Mouse (Mus musculus): ENCODE data around the gene Vmn2r10.
"Not testable (repeated sequence)": the region's sequence is repeated elsewhere in the genome, so short reads cannot be mapped to it uniquely, and the experiment has no call there.

Vmn2r10 gene

GRCm38 (mm10) chr5:109006427-109006826 is at the start of gene Vmn2r10:
Vmn2r10 (minus strand) TSS chr5:109006527.
- not testable (repeated sequence) for DNase-seq (ENCODE audit: low spot score)

DNA sequence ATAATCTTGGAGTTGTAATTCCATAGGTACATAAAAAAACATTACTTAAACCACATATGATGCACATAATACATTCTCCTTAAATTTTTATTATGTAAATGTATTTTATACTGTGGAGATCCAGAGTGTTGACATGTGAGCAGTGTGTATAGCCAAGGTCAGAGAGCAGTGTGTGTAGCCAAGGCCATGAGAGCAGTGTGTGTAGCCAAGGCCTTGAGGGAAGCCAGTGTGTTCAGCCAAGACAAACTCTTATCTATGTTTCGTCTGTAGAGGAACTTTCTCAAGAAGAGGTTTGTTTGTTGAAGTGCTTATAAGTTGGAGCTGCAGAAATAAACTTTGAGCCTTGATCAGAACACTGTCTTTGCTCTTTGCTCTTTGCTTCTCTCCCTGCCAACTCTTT is 49.0 kb upstream of the Vmn2r10 start:
- DNase-seq (ENCODE audit: low spot score) = no peak

- DNase-seq (ENCODE audit: low spot score) = no peak
Measured at GRCm38 (mm10) chr5:109032591-109032990, 26.3 kb upstream of the Vmn2r10 start.

GRCm38 (mm10) chr5:108988924-108989323 is 17.4 kb downstream of the Vmn2r10 start:
- DNase-seq (ENCODE audit: low spot score) = no peak
